Mouse (Mus musculus): ENCODE measurements at regions not wholly inside any gene's neighbourhood (a gene's known extent, or its start where the extent isn't known, plus 50 kb on each side); places are given as distances from the start of the nearest gene placed in this dataset.

- no peak for TF ChIP-seq CTCF (IDR thresholded peaks at IDR 0.05; ENCODE audit: extremely low read depth, insufficient read depth, low read length)
- TF ChIP-seq POLR2A (IDR thresholded peaks at IDR 0.05; ENCODE audit: extremely low read depth, insufficient read depth, low read length) = no peak
Measured at GRCm38 (mm10) chr10:111845946-111846345, 126.5 kb upstream of the Krr1 start.
